Mouse (Mus musculus): Measurements from ENCODE around the gene Arfrp1.

The Arfrp1 gene

DNA sequence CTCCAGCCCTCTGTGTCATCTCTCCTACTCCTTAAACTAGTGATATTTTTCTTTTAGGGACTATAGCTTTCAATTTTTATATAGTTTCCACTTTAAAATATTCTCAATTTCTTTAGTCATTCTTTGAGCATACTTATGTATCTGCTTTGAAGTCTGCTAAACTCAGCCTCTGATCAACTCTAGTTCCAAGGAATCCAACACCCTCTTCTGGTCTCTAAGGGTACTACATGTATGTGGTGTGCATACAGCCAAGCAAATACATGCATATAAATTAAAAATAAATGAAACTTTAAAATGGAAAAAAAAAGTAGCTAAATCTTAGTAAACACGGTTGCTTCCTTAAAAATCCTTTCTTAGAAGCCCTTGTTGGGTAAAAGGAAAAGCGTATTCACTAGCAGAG lies 10.6 kb upstream of the Arfrp1 start:
- DNase-seq = no peak

DNA sequence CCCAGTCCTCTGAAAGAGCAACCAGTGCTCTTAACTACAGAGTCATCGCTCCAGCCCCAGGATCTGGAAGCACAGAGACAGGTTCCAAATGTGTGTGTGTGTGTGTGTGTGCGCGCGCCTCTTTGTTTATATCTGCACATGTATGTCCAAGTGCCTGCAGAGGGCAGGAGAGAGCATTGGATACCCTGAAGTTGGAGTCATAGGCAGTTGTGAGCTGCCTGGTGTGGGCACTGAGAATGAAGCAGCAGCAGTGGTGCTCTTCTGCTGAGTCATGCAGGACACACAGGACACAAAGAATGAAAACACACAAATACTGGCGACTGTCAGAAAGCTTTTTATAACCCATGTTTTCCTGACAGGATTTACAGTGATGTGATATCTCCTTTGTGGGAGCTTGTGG lies 4.8 kb upstream of the Arfrp1 start:
- DNase-seq = no peak

DNA sequence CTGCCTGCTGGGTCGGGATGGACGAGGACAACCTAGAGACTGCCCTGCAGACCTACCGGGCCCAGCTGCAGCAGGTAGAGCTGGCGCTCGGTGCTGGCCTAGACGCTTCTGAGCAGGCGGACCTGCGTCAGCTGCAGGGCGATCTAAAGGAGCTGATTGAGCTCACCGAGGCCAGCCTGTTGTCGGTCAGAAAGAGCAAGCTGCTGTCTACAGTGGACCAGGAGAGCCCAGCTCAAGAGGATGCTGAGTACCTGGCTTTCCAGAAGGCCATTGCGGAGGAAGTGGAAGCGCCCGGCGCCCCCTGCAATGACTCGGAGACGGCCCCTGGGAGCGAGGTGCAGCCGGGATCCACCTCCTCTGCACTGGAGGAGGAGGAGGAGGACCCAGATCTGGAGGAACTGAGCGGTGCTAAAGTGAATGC lies 461 bp upstream of the Arfrp1 start:
- DNase-seq = peak; percentile 21

DNA sequence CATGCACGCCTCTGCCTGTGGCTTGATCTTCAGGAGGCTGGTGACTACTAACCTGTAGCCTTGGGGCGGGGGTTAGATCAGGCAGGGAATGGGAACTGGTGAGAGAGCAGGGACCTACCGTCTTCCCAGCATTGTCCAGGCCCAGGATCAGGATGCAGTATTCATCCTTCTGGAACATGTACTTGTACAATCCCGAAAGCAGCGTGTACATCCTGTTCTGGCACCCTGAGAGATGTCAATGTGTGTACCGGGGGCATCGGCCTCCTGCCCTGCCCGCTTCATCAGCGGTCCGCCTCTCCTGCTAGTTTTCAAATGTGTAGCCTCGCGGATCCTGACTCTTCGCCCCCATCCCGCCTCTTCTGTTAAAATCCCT lies 731 bp downstream of the Arfrp1 start:
- DNase-seq = no peak

DNA sequence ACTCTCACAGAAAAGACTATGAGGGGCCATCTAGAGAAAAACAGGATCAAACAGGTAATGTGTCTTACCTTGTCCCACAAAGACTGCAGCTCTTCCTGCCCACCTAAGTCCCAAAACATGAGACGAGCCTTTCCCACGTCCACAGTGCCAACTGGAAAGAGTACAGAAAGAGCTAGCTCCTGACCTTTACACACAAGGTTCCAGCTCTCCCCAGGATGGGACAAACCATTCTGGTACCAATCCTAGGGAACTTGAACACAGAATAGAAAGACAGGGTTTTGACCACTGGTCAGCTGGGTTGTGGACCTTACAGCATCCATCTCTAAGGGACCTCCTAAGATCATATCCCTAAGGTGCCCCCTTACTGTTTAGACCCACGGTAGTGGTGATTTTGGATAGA lies 1.3 kb downstream of the Arfrp1 start:
- DNase-seq = no peak

DNA sequence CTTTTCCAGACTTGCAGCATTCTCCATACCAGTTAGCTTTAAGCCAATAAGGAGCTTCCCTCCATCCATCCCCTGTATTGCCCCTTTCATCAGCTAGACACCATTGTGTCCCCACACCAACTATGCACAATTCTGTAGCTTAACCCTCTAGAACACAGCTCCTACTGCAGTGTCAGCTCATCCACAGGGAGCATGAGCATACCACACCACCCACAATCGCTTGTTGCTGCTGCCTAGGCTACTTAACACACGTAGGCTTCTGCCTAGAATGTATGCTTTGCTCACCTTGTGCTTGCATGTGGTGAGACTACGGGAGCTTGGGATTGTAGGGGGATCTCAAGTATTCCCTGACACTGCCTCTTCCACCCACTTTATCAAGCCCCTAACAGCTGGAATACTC lies 8.4 kb downstream of the Arfrp1 start:
- no peak for DNase-seq

DNA sequence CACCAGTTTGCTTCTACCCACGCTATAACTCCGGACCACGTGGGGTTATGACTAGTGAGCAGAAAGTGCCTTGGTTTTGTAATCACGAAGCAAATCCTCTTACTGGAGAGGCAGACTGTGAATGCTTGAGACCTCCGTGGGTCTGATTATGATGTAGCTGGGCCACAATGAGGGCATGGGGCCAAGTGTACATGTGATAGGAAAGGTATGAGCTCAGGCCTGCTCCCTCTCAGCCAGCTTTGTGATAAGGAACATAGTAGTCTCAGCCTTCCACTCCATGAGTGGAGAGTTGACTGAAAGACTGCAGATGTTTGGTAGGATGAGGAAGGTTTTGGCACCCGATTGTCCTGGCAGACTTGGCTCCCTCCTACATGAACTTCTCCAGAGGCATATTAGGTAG lies 22.4 kb downstream of the Arfrp1 start:
- no peak for DNase-seq

DNA sequence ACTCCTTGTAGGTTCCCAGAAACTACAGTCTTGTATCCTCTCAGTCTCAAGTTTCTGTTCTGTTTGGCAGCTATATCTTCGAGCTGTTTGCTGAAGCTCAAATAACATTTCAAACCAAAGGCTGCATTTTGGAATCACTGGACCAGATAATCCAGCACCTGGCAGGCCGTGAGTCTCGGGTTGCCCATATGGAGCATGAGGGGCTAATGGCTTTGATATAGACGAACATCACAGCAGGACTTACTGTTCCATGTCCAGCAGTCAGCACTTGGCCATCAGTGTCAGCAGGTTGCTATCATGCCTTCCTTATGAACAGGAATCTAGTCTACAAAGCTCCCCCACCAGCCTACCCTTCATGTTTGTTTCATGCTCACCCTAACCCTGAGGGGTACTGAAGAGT lies 24.8 kb downstream of the Arfrp1 start:
- no peak for DNase-seq

DNA sequence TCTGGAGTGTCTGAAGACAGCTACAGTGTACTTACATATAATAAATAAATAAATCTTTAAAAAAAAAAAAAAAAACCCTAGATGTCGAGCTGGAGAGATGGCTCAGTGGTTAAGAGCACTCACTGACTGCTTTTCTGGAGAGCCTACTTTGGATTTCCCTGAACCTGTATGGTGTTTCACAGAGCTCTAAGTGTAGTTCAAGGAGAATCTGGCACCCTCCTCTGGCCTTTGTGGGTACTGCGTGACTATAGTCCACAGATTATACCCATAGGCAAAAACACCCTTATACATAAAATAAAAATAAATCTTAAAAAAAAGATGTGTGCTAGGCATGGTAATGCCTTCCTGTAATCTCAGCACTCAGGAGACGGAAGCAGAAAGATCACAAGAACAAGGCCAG lies 31.2 kb downstream of the Arfrp1 start:
- peak; percentile 77 for DNase-seq

DNA sequence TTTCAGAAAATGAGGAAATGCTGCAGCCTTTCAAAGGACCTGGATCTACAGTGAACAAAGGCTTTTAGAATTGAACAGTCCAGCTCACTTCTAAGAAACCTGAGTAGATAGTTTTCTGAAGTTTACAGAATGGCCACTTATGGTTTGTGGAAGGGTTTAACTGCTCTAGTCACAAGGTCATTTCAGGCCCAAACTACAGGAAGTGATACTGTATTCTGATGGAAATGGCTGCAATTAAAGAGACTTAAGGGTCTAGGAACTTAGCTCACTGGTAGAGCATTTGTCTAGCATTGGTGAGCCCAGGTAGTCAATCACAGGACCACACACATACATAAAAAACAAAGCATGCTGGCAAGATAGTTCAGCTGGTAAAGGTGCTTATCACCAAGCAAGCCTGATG lies 32.7 kb downstream of the Arfrp1 start:
- DNase-seq = no peak

DNA sequence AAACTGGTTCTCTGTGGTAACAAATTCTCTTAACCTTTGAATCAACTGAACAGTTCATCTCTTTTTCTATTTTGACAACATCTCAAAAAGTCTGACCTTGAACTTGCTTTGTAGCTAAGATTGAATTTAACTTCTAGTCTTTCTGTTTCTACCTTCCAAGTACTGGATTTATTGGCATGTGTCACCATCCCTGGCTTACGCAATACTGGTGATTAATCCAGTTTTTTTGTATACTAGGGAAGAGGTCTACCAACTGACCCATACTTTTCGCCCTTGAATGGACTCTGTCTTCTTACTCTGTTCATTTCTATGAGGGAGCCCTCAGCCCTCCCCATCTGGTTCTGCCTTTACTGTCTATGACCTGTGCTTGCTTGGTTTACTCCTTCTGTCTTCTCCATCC lies 39.1 kb downstream of the Arfrp1 start:
- DNase-seq = no peak

DNA sequence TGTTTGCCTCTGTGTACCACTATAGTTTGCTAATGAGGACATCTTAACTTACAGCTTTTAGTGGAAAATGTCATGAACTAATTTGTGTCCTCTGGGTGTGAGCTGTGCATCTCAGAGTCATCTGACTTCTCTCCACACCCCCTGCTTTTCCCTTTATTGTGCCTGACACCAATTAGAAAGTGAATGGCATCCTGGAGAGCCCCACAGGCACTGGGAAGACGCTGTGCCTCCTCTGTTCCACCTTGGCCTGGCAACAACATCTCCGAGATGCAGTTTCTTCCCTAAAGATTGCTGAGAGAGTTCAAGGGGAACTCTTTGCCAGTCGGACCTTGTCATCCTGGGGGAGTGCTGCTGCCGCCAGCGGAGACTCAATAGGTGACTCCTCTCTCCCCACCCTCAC lies 43.1 kb downstream of the Arfrp1 start:
- DNase-seq = no peak

DNA sequence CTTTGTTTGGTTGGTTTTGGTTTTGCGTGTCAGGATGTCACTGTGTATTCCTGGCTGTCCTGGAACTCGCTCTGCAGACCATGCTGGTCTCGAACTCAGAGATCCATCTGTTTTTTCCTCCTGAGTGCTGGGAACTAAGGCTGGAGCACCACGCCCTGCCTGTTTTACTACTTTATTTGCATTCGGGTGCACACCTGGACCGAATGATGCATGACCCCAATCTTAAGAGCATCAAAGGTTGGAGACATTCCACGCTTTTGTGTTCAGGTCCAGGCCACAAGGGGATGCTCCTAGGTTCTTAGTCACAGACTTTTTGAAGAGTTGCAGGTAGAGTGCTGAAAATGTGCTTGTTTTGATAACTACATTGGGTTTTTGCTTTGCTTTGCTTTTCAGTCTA lies 45.1 kb downstream of the Arfrp1 start:
- no peak for DNase-seq

DNA sequence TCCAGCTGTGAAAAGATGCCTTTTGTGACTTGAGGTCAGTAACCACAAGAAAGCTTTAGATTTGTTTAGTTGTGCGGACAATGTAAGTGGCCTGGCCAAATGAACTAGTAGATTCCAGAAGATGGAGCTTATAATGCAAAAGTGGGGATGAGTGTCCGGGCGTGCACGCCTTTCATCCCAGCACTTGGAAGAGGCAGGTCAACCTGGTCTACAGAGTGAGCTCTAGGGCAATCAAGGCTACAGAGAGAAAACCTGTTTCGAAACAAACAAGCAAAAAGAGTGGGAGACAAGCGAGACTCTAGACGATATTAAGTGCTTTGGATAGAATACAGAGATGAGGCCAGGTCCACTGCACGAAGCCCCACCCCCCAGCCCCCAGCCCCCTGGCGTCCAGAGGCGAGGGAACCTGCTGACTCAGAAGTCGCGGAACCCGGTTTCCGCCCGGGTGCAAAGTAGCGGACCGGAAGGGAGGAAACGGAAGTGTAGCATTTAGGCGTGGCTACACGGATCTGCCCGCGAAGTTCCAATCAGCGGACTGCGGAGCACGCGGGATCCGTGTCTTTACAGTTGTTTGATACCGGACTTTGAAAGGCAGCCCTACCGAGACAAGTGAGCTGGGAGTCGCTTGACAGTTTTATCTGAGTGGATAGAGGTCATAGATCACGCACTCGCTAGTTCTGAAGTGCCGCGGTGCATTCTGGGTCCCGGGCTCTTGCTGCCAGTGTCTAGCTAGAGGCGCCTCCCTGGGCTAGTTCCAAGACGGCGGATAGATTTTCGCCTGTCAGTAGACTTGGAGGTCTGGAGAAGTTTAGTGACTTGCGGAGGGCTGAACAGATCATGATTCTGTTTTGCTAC lies 45.7 kb downstream of the Arfrp1 start, which contains the start of gene Rtel1:
Gene Rtel1 (plus strand): TSS at position 492 of the 855 bp plus-strand sequence.
- DNase-seq = peak; percentile 82

DNA sequence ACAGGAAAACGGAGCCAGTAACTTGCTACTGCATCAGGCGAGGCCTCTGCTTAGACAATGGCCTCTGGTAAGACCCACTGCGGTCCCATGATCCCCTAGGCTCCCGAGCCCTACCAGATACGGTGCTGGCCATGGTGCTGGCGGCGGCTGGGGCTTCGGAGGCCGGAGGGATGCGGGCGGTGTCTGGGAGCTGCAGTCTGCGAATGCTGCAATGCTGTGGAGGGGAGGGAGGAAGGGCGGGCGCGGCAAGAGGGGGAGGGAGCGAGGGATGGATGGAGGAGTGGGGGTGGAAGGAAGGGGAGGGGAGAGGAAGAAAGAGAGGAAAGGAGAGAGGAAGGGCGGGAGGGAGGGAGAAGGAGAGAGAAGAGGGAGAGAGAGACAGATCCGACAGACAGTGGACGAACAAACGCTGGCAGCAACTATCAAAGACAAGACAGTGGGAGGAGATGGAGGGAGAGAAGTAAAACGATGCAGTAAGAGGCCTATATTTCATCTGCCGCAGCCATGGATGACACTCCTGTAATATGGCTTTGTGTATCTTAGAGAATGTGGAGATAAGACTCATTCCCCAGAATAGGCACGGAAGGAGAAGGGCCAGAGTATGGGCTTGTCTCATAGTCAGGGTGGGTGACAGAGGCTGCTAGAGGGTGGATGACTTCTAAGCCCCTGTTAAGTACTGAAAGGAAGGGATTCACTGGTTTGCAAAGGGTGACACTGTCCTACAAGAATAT lies 51.0 kb downstream of the Arfrp1 start, which contains the start of gene Stmn3:
Gene Stmn3 (minus strand): TSS at position 421 of the 731 bp plus-strand sequence.
- peak; percentile 87 for DNase-seq

DNA sequence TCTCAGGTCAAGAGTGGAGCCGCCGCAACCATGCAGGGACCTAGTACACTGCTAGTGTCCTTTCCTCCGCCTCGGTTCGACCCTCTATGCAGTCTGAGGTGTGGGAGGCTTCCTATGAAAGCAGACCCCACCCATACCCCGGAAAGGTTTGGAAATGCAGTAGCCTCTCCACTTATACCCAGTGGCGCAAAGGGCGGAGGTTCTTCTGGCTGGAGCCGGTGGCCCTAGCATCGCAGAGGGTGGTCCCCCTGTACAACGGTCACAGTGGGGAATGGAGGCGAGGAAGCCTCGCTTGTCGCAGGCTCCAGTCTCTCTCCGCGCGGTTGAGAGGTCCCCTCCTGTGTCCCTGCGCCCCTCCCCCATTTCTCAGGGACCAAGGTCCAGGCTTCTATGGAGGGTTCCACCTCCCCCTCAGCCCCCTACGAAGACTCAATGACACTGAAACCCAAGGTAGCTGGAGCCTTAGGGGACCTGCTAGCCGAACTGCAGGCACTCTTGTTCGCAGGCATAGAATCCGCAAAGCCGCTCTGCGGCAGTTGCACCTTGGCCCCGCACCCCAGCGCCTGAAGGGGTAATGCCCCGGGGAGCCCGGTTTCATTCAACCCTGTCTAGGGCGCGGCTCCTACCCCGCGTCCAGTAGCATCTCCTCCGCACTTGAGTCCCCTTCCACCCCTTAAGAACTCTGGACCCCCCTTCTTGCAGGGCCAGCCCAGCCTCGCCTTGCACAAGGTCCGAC lies 51.7 kb downstream of the Arfrp1 start:
- DNase-seq = peak; percentile 63

DNA sequence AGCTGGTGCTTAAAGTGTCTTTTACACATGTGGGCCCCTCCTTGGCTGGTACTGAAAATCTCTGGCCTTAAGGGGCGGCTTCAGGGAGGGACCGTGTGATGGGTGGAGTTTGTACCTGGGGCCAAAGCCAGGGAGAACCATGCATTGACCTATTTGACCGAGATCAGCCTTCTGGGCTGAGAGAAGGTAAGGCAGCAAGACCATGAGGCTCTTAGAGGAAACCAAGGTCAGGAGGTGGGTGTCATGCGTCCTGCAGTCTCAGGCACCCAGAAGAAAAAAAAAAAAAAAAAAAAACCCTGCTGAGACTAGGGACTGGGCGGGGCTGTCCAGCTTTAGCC lies 52.2 kb downstream of the Arfrp1 start:
- DNase-seq = no peak

DNA sequence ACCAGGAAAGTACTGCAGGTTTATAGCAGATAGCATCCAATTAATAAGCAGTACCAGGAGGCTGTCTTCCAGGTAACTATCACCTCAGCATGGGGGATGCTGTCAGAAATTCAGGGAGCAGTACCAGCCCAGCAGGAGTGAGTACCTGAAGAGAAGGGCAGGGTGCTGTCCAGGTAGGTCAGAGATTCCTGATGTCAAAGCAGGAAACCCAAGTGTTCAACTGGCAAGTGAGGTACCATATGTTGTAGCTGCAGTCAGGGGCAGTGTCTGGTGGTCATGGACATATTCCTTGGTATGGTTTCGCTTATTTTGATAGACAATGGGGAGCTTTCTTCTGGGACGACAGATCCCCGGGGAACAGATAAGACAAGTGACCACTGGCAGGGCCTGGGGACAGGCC lies 52.8 kb downstream of the Arfrp1 start:
- no peak for DNase-seq
